Mouse (Mus musculus): ENCODE measurements around the gene Syn2. TPM values are rescaled to one million over a fixed set of nuclear protein-coding genes. Genes with fewer than 3 reads are reported as not detected.
A peak's percentile ranks its signal among the peaks of the same experiment; 100 is the strongest.

Gene Syn2
- polyA plus RNA-seq, 1 experiment: 1.4 TPM

- TF ChIP-seq POLR2A (IDR thresholded peaks at IDR 0.05; ENCODE audit: borderline replicate concordance, control insufficient read depth, low read depth, low read length) (no peak), CTCF (IDR thresholded peaks at IDR 0.05; ENCODE audit: control insufficient read depth, insufficient read depth, low read length) (no peak)
- Histone ChIP-seq H3K4me1 (ENCODE audit: control insufficient read depth, insufficient read depth, low read length) (no peaks in the 10 kb centered on the region), H3K4me3 (replicated peaks; ENCODE audit: control insufficient read depth, low read depth, low read length) (no peak overlapping the region), H3K27ac (ENCODE audit: control insufficient read depth, insufficient read depth, low read depth, low read length, poor library complexity) (no peak overlapping the region)
- 69% methylated on average over 5 of the region's 5 CpGs for WGBS
Measured at GRCm38 (mm10) chr6:115266791-115267190, 132.1 kb downstream of the Syn2 start.

- Histone ChIP-seq H3K4me1 (ENCODE audit: control insufficient read depth, insufficient read depth, low read length) (no peaks in the 10 kb centered on the region), H3K27ac (ENCODE audit: control insufficient read depth, insufficient read depth, low read depth, low read length, poor library complexity) (no peak overlapping the region), H3K4me3 (replicated peaks; ENCODE audit: control insufficient read depth, low read depth, low read length) (no peak overlapping the region)
- TF ChIP-seq CTCF (IDR thresholded peaks at IDR 0.05; ENCODE audit: control insufficient read depth, insufficient read depth, low read length) (peak; percentile 58), POLR2A (IDR thresholded peaks at IDR 0.05; ENCODE audit: borderline replicate concordance, control insufficient read depth, low read depth, low read length) (no peak)
- WGBS: 63% methylated on average over 2 of the region's 2 CpGs
Measured at GRCm38 (mm10) chr6:115267916-115268315, 133.2 kb downstream of the Syn2 start.

- Histone ChIP-seq H3K27ac (ENCODE audit: control insufficient read depth, insufficient read depth, low read depth, low read length, poor library complexity) (no peak overlapping the region), H3K4me3 (replicated peaks; ENCODE audit: control insufficient read depth, low read depth, low read length) (no peak overlapping the region), H3K4me1 (ENCODE audit: control insufficient read depth, insufficient read depth, low read length) (no peaks in the 10 kb centered on the region)
- 80% methylated on average over 10 of the region's 10 CpGs for WGBS
- TF ChIP-seq POLR2A (IDR thresholded peaks at IDR 0.05; ENCODE audit: borderline replicate concordance, control insufficient read depth, low read depth, low read length) (no peak), CTCF (IDR thresholded peaks at IDR 0.05; ENCODE audit: control insufficient read depth, insufficient read depth, low read length) (no peak)
Measured at GRCm38 (mm10) chr6:115268551-115269385, 134.1 kb downstream of the Syn2 start.

- H3K4me3 ChIP-seq (replicated peaks; ENCODE audit: control insufficient read depth, low read depth, low read length): no peak overlapping the region
- TF ChIP-seq CTCF (IDR thresholded peaks at IDR 0.05; ENCODE audit: control insufficient read depth, insufficient read depth, low read length) (no peak), POLR2A (IDR thresholded peaks at IDR 0.05; ENCODE audit: borderline replicate concordance, control insufficient read depth, low read depth, low read length) (no peak)
- no peaks in the 10 kb centered on the region for H3K4me1 ChIP-seq (ENCODE audit: control insufficient read depth, insufficient read depth, low read length)
- 72% methylated on average over 5 of the region's 5 CpGs for WGBS
- H3K27ac ChIP-seq (ENCODE audit: control insufficient read depth, insufficient read depth, low read depth, low read length, poor library complexity): no peak overlapping the region
Measured at GRCm38 (mm10) chr6:115269561-115269960, 134.9 kb downstream of the Syn2 start.

GRCm38 (mm10) chr6:115270085-115270484 is 135.4 kb downstream of the Syn2 start:
- WGBS: 25% methylated on average over 2 of the region's 2 CpGs
- Histone ChIP-seq H3K27ac (ENCODE audit: control insufficient read depth, insufficient read depth, low read depth, low read length, poor library complexity) (no peak overlapping the region), H3K4me3 (replicated peaks; ENCODE audit: control insufficient read depth, low read depth, low read length) (no peak overlapping the region), H3K4me1 (ENCODE audit: control insufficient read depth, insufficient read depth, low read length) (no peaks in the 10 kb centered on the region)
- TF ChIP-seq CTCF (IDR thresholded peaks at IDR 0.05; ENCODE audit: control insufficient read depth, insufficient read depth, low read length) (no peak), POLR2A (IDR thresholded peaks at IDR 0.05; ENCODE audit: borderline replicate concordance, control insufficient read depth, low read depth, low read length) (no peak)

GRCm38 (mm10) chr6:115271326-115271725 is 136.6 kb downstream of the Syn2 start:
- Histone ChIP-seq H3K27ac (ENCODE audit: control insufficient read depth, insufficient read depth, low read depth, low read length, poor library complexity) (no peak overlapping the region), H3K4me3 (replicated peaks; ENCODE audit: control insufficient read depth, low read depth, low read length) (no peak overlapping the region), H3K4me1 (ENCODE audit: control insufficient read depth, insufficient read depth, low read length) (no peaks in the 10 kb centered on the region)
- no peak for TF ChIP-seq POLR2A (IDR thresholded peaks at IDR 0.05; ENCODE audit: borderline replicate concordance, control insufficient read depth, low read depth, low read length)
- TF ChIP-seq CTCF (IDR thresholded peaks at IDR 0.05; ENCODE audit: control insufficient read depth, insufficient read depth, low read length): no peak
- WGBS: 74% methylated on average over 3 of the region's 3 CpGs

- TF ChIP-seq CTCF (IDR thresholded peaks at IDR 0.05; ENCODE audit: control insufficient read depth, insufficient read depth, low read length) (no peak), POLR2A (IDR thresholded peaks at IDR 0.05; ENCODE audit: borderline replicate concordance, control insufficient read depth, low read depth, low read length) (no peak)
- Histone ChIP-seq H3K4me1 (ENCODE audit: control insufficient read depth, insufficient read depth, low read length) (no peaks in the 10 kb centered on the region), H3K27ac (ENCODE audit: control insufficient read depth, insufficient read depth, low read depth, low read length, poor library complexity) (no peak overlapping the region), H3K4me3 (replicated peaks; ENCODE audit: control insufficient read depth, low read depth, low read length) (no peak overlapping the region)
- WGBS: 22% methylated on average over 4 of the region's 4 CpGs
Measured at GRCm38 (mm10) chr6:115271866-115272271, 137.2 kb downstream of the Syn2 start.

GRCm38 (mm10) chr6:115273346-115273745 is 138.6 kb downstream of the Syn2 start:
- WGBS: 79% methylated on average over 10 of the region's 10 CpGs
- Histone ChIP-seq H3K27ac (ENCODE audit: control insufficient read depth, insufficient read depth, low read depth, low read length, poor library complexity) (no peak overlapping the region), H3K4me3 (replicated peaks; ENCODE audit: control insufficient read depth, low read depth, low read length) (no peak overlapping the region), H3K4me1 (ENCODE audit: control insufficient read depth, insufficient read depth, low read length) (no peaks in the 10 kb centered on the region)
- TF ChIP-seq POLR2A (IDR thresholded peaks at IDR 0.05; ENCODE audit: borderline replicate concordance, control insufficient read depth, low read depth, low read length): no peak
- no peak for TF ChIP-seq CTCF (IDR thresholded peaks at IDR 0.05; ENCODE audit: control insufficient read depth, insufficient read depth, low read length)

Measured in bone marrow, adult 2 months (tissue).